Mouse (Mus musculus) monocyte, adult 5-6 weeks (primary cell): ENCODE measurements around the gene Arhgef28. TPM values are rescaled to one million over a fixed set of nuclear protein-coding genes. Genes with fewer than 3 reads are reported as not detected.

ENCODE experiments used
- total RNA-seq: library from RNA; stranded (forward); fragments of 200-1000, 200-491, 200-594 nt; gene quantifications from 3 replicates; pipeline ENCODE4 v1.2.3, GENCODE M21; 2017

Arhgef28 gene
- total RNA-seq, 1 experiment from 2014 or later, result not detected

Other genes starting within 250 kb of the Arhgef28 start
- gene Utp15, start 56.6 kb upstream of the Arhgef28 start, total RNA-seq, result 25.2 to 29.2 TPM (median 28.7 TPM) in 3 replicates
- 38.3 to 47.0 TPM (median 45.0 TPM) in 3 replicates for gene Ankra2, start 56.6 kb upstream of the Arhgef28 start, total RNA-seq
- gene Gm21976, start 73.4 kb upstream of the Arhgef28 start, total RNA-seq, result 1.3 TPM in 1 of 3 replicates, not detected in the others
- gene Btf3, start 110.6 kb upstream of the Arhgef28 start, total RNA-seq, result 890 to 909 TPM (median 904 TPM) in 3 replicates
- gene Foxd1, start 147.8 kb upstream of the Arhgef28 start, total RNA-seq, result not detected in 3 replicates